Mouse (Mus musculus): ENCODE measurements at regions not wholly inside any gene's neighbourhood (a gene's known extent, or its start where the extent isn't known, plus 50 kb on each side); places are given as distances from the start of the nearest gene placed in this dataset.
A peak's percentile ranks its signal among the peaks of the same experiment; 100 is the strongest.

- H3K36me3 ChIP-seq (replicated peaks; ENCODE audit: control insufficient read depth, insufficient read depth, low read depth, low read length) = no peaks in the 10 kb centered on the region
- ATAC-seq (replicated peaks; ENCODE audit: insufficient number of reproducible peaks, low FRiP score, low TSS enrichment, low read depth) (no peak), DNase-seq (ENCODE audit: low spot score) (no peak)
- no peaks in the 10 kb centered on the region for H3K9me3 ChIP-seq (replicated peaks; ENCODE audit: control insufficient read depth, low read length)
- no peak overlapping the region for H3K4me2 ChIP-seq (ENCODE audit: low read depth, low read length)
- H3K9ac ChIP-seq (replicated peaks; ENCODE audit: low read length) = no peak overlapping the region
- 90% methylated on average over 4 of the region's 4 CpGs for WGBS
- H3K27ac ChIP-seq (replicated peaks; ENCODE audit: low read depth, low read length) = no peak overlapping the region
- no peaks in the 10 kb centered on the region for H3K27me3 ChIP-seq (ENCODE audit: control insufficient read depth, insufficient read depth, low read length)
- no peak overlapping the region for H3K4me3 ChIP-seq (ENCODE audit: low read depth, low read length)
- no peaks in the 10 kb centered on the region for H3K4me1 ChIP-seq (ENCODE audit: control insufficient read depth, insufficient read depth, low read length)
Observed at GRCm38 (mm10) chr14:111553891-111554290, 121.0 kb upstream of the Slitrk5 start.

GRCm38 (mm10) chr14:111569331-111569839 is 105.5 kb upstream of the Slitrk5 start:
- no peaks in the 10 kb centered on the region for H3K36me3 ChIP-seq (replicated peaks; ENCODE audit: control insufficient read depth, insufficient read depth, low read depth, low read length)
- no peak for DNase-seq (ENCODE audit: low spot score)
- H3K9me3 ChIP-seq (replicated peaks; ENCODE audit: control insufficient read depth, low read length) = no peaks in the 10 kb centered on the region
- H3K4me2 ChIP-seq (ENCODE audit: low read depth, low read length) = no peak overlapping the region
- no peak for ATAC-seq (replicated peaks; ENCODE audit: insufficient number of reproducible peaks, low FRiP score, low TSS enrichment, low read depth)
- no peak overlapping the region for H3K9ac ChIP-seq (replicated peaks; ENCODE audit: low read length)
- H3K4me1 ChIP-seq (ENCODE audit: control insufficient read depth, insufficient read depth, low read length) = no peaks in the 10 kb centered on the region
- H3K4me3 ChIP-seq (ENCODE audit: low read depth, low read length) = no peak overlapping the region
- no peak overlapping the region for H3K27ac ChIP-seq (replicated peaks; ENCODE audit: low read depth, low read length)
- H3K27me3 ChIP-seq (ENCODE audit: control insufficient read depth, insufficient read depth, low read length) = no peaks in the 10 kb centered on the region

GRCm38 (mm10) chr14:111577470-111577869 is 97.4 kb upstream of the Slitrk5 start:
- H3K27me3 ChIP-seq (ENCODE audit: control insufficient read depth, insufficient read depth, low read length) = no peaks in the 10 kb centered on the region
- no peak overlapping the region for H3K27ac ChIP-seq (replicated peaks; ENCODE audit: low read depth, low read length)
- no peaks in the 10 kb centered on the region for H3K36me3 ChIP-seq (replicated peaks; ENCODE audit: control insufficient read depth, insufficient read depth, low read depth, low read length)
- ATAC-seq (replicated peaks; ENCODE audit: insufficient number of reproducible peaks, low FRiP score, low TSS enrichment, low read depth) (no peak), DNase-seq (ENCODE audit: low spot score) (no peak)
- no peaks in the 10 kb centered on the region for H3K9me3 ChIP-seq (replicated peaks; ENCODE audit: control insufficient read depth, low read length)
- no peaks in the 10 kb centered on the region for H3K4me1 ChIP-seq (ENCODE audit: control insufficient read depth, insufficient read depth, low read length)
- no peak overlapping the region for H3K4me3 ChIP-seq (ENCODE audit: low read depth, low read length)
- no peak overlapping the region for H3K9ac ChIP-seq (replicated peaks; ENCODE audit: low read length)
- no peak overlapping the region for H3K4me2 ChIP-seq (ENCODE audit: low read depth, low read length)

DNA sequence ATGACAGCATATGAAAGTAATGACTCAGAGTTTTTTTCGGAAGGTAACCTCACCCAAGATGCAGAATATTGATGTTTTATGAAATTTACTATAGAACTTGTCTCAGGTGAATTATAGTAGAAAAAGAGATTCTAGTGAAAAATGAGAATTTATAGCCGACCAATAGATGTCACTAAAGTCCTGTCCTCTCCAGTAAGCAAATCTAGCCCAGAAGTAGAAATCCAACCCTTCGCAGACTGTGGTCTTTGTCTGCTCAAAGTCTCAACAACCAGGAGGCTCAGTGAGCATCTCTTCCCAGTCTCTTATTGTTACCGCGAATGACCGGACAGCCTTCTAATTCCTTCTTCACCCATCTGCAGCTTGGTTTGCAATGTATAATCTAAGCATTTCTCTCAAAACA is 91.8 kb upstream of the Slitrk5 start:
- no peak overlapping the region for H3K9ac ChIP-seq (replicated peaks; ENCODE audit: low read length)
- H3K27ac ChIP-seq (replicated peaks; ENCODE audit: low read depth, low read length) = no peak overlapping the region
- no peak overlapping the region for H3K4me2 ChIP-seq (ENCODE audit: low read depth, low read length)
- H3K27me3 ChIP-seq (ENCODE audit: control insufficient read depth, insufficient read depth, low read length) = no peaks in the 10 kb centered on the region
- no peaks in the 10 kb centered on the region for H3K4me1 ChIP-seq (ENCODE audit: control insufficient read depth, insufficient read depth, low read length)
- ATAC-seq (replicated peaks; ENCODE audit: insufficient number of reproducible peaks, low FRiP score, low TSS enrichment, low read depth) = no peak
- peak; percentile 3 for DNase-seq (ENCODE audit: low spot score)
- H3K4me3 ChIP-seq (ENCODE audit: low read depth, low read length) = no peak overlapping the region
- 74% methylated on average over 6 of the region's 6 CpGs for WGBS
- H3K9me3 ChIP-seq (replicated peaks; ENCODE audit: control insufficient read depth, low read length) = no peaks in the 10 kb centered on the region
- no peaks in the 10 kb centered on the region for H3K36me3 ChIP-seq (replicated peaks; ENCODE audit: control insufficient read depth, insufficient read depth, low read depth, low read length)

GRCm38 (mm10) chr14:111616824-111617223 is 58.1 kb upstream of the Slitrk5 start:
- Histone ChIP-seq H3K4me2 (ENCODE audit: low read depth, low read length) (no peak overlapping the region), H3K4me3 (ENCODE audit: low read depth, low read length) (no peak overlapping the region), H3K9me3 (replicated peaks; ENCODE audit: control insufficient read depth, low read length) (no peaks in the 10 kb centered on the region), H3K27ac (replicated peaks; ENCODE audit: low read depth, low read length) (no peak overlapping the region), H3K36me3 (replicated peaks; ENCODE audit: control insufficient read depth, insufficient read depth, low read depth, low read length) (no peaks in the 10 kb centered on the region), H3K4me1 (ENCODE audit: control insufficient read depth, insufficient read depth, low read length) (no peaks in the 10 kb centered on the region), H3K9ac (replicated peaks; ENCODE audit: low read length) (no peak overlapping the region), H3K27me3 (ENCODE audit: control insufficient read depth, insufficient read depth, low read length) (no peaks in the 10 kb centered on the region)
- DNase-seq (ENCODE audit: low spot score) (no peak), ATAC-seq (replicated peaks; ENCODE audit: insufficient number of reproducible peaks, low FRiP score, low TSS enrichment, low read depth) (no peak)
- 82% methylated on average over 1 of the region's 1 CpGs for WGBS

DNA sequence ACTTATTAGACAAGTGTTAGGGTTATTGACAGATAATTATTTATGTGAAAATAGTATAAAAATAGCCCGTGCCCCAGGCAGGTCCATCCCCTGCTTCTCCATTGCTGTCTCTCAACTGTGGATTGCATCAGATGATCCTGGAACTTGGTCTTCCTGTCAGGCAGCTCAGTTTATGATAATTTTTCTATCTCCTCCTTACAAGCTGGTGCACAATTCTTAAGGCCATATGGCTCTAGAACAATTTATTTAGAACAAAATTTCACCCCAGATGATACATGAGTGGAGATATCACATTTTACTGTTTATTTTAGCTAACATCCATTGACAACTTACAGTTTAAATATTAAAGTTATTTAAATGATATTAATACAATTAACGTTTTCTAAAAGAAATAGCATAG is 54.1 kb upstream of the Slitrk5 start:
- DNase-seq (ENCODE audit: low spot score) = no peak
- Histone ChIP-seq H3K9me3 (replicated peaks; ENCODE audit: control insufficient read depth, low read length) (no peaks in the 10 kb centered on the region), H3K4me1 (ENCODE audit: control insufficient read depth, insufficient read depth, low read length) (no peaks in the 10 kb centered on the region), H3K27ac (replicated peaks; ENCODE audit: low read depth, low read length) (no peak overlapping the region), H3K36me3 (replicated peaks; ENCODE audit: control insufficient read depth, insufficient read depth, low read depth, low read length) (no peaks in the 10 kb centered on the region), H3K4me2 (ENCODE audit: low read depth, low read length) (no peak overlapping the region), H3K27me3 (ENCODE audit: control insufficient read depth, insufficient read depth, low read length) (no peaks in the 10 kb centered on the region), H3K4me3 (ENCODE audit: low read depth, low read length) (no peak overlapping the region), H3K9ac (replicated peaks; ENCODE audit: low read length) (no peak overlapping the region)
- WGBS = 77% methylated on average over 2 of the region's 2 CpGs
- no peak for ATAC-seq (replicated peaks; ENCODE audit: insufficient number of reproducible peaks, low FRiP score, low TSS enrichment, low read depth)

Measured in embryonic facial prominence, embryonic 11.5 days (tissue).